Mouse (Mus musculus): ENCODE measurements around the gene Ch25h.

Ch25h gene

GRCm38 (mm10) chr19:34471703-34472102, 3.3 kb downstream of the Ch25h start:
- in situ Hi-C loops (cut with MboI; ENCODE audit: low sequenced_read_pairs): loop anchor here (10.0 kb wide), 1 partner anchor 227 kb away; no protein-coding TSS in a partner anchor

- in situ Hi-C loops (cut with MboI; ENCODE audit: low sequenced_read_pairs): no loop called here
These were observed 6.2 kb downstream of the Ch25h start for GRCm38 (mm10) chr19:34468794-34469193.

GRCm38 (mm10) chr19:34468216-34468615, 6.7 kb downstream of the Ch25h start:
- in situ Hi-C loops (cut with MboI; ENCODE audit: low sequenced_read_pairs): no loop called here

GRCm38 (mm10) chr19:34464453-34464852, 10.5 kb downstream of the Ch25h start:
- in situ Hi-C loops (cut with MboI; ENCODE audit: low sequenced_read_pairs): no loop called here

- in situ Hi-C loops (cut with MboI; ENCODE audit: low sequenced_read_pairs): no loop called here
These were observed 13.4 kb downstream of the Ch25h start for GRCm38 (mm10) chr19:34461451-34462019.

- in situ Hi-C loops (cut with MboI; ENCODE audit: low sequenced_read_pairs): no loop called here
These were observed 24.1 kb downstream of the Ch25h start for GRCm38 (mm10) chr19:34450784-34451370.

- in situ Hi-C loops (cut with MboI; ENCODE audit: low sequenced_read_pairs): no loop called here
These were observed 26.1 kb downstream of the Ch25h start for GRCm38 (mm10) chr19:34448851-34449250.

- in situ Hi-C loops (cut with MboI; ENCODE audit: low sequenced_read_pairs): no loop called here
These were observed 29.5 kb downstream of the Ch25h start for GRCm38 (mm10) chr19:34445410-34446012.

GRCm38 (mm10) chr19:34444785-34445184, 30.2 kb downstream of the Ch25h start:
- in situ Hi-C loops (cut with MboI; ENCODE audit: low sequenced_read_pairs): no loop called here

- in situ Hi-C loops (cut with MboI; ENCODE audit: low sequenced_read_pairs): no loop called here
These were observed 33.0 kb downstream of the Ch25h start for GRCm38 (mm10) chr19:34441979-34442378.

GRCm38 (mm10) chr19:34435197-34435611, 39.8 kb downstream of the Ch25h start:
- in situ Hi-C loops (cut with MboI; ENCODE audit: low sequenced_read_pairs): no loop called here

GRCm38 (mm10) chr19:34431314-34431713, 43.6 kb downstream of the Ch25h start:
- in situ Hi-C loops (cut with MboI; ENCODE audit: low sequenced_read_pairs): no loop called here

GRCm38 (mm10) chr19:34423783-34424335, 51.1 kb downstream of the Ch25h start:
- in situ Hi-C loops (cut with MboI; ENCODE audit: low sequenced_read_pairs): no loop called here

Data from CH12F3 (cell line).